Mouse (Mus musculus) midbrain, embryonic 14.5 days (tissue): ENCODE results near the gene Arid1b. TPM values are rescaled to one million over a fixed set of nuclear protein-coding genes. Genes with fewer than 3 reads are reported as not detected.

ENCODE experiments used
- ATAC-seq: fragments of 200-750 bp; cut with Nextera tagmentation; 2 replicates; pipeline ENCODE4 v1.8.0; 2017; ENCODE audit warnings: moderate number of reproducible peaks, moderate library complexity; ENCODE audit not compliant: low FRiP score, low TSS enrichment
- DNase-seq: peaks from one replicate; pipeline ENCODE4 v3.0.0-alpha.2; 2015
- H3K27ac ChIP-seq: fragments of 300-500 bp; sonication (generic); replicated peaks from 2 replicates; pipeline ENCODE4 v1.5.1; 2014; ENCODE audit warnings: mild to moderate bottlenecking, low read depth, low read length, moderate library complexity
- H3K27me3 ChIP-seq: fragments of 300-500 bp; sonication (generic); 2 replicates; pipeline ENCODE4 v1.6.1; 2014; ENCODE audit warnings: low read length, control low read depth, mixed read lengths; ENCODE audit not compliant: control insufficient read depth, insufficient read depth
- H3K36me3 ChIP-seq: fragments of 300-500 bp; sonication (generic); 2 replicates; pipeline ENCODE4 v1.6.1; 2014; ENCODE audit warnings: low read length, control low read depth; ENCODE audit not compliant: control insufficient read depth, insufficient read depth
- H3K4me1 ChIP-seq: fragments of 300-500 bp; sonication (generic); 2 replicates; pipeline ENCODE4 v1.6.1; 2014; ENCODE audit warnings: mild to moderate bottlenecking, antibody characterized with exemption, low read length, control low read depth; ENCODE audit not compliant: control insufficient read depth, insufficient read depth
- H3K4me2 ChIP-seq: fragments of 300-500 bp; sonication (generic); 2 replicates; pipeline ENCODE4 v1.6.1; 2014; ENCODE audit warnings: mild to moderate bottlenecking, low read length, moderate library complexity
- H3K4me3 ChIP-seq: fragments of 300-500 bp; sonication (generic); replicated peaks from 2 replicates; pipeline ENCODE4 v1.5.1; 2014; ENCODE audit warnings: low read depth, low read length
- H3K9ac ChIP-seq: fragments of 300-500 bp; sonication (generic); replicated peaks from 2 replicates; pipeline ENCODE4 v1.6.1; 2014; ENCODE audit warnings: mild to moderate bottlenecking, low read length, moderate library complexity
- H3K9me3 ChIP-seq: fragments of 300-500 bp; sonication (generic); 2 replicates; pipeline ENCODE4 v1.6.1; 2016; ENCODE audit warnings: low read length, control low read depth, mixed read lengths; ENCODE audit not compliant: control insufficient read depth
- WGBS: fragments of 180-500 bp; shearing (Covaris S2); extraction: QIAGEN DNeasy Blood & Tissue Kit; methylation state at CpG from one replicate; pipeline ENCODE4 v1.1.7; 2014; 5-methylcytosine and 5-hydroxymethylcytosine counted together
- polyA plus RNA-seq: library from polyadenylated mRNA; unstranded; fragments of >200 nt; fragmentation: Nextera tagmentation; extraction: Ambion mirVana; gene quantifications from 2 replicates; pipeline ENCODE4 v1.2.1, GENCODE M21; 2014

Gene Arid1b
- polyA plus RNA-seq, 1 experiment from 2014 or later, result 23.8 TPM

DNA sequence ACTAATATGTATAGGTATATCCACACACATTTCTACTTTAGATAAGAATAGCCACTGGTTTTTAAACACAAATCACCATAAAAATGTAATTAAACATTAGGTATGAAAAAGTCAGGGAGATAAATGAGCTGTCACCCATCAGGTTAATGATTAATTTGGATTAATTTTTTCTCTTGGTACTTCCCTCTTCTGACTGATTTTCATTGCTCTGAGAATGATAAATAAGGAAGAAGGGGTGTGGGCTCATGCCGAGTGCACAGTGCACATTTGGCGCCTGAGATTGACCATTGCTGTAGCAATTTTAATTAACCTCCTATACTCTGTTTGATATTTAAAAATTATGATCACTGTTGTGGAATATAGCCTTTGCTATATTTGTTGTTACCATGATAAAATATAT, 159.3 kb downstream of the Arid1b start:
- Histone ChIP-seq H3K4me2 (no peak overlapping the region), H3K9me3 (no peaks in the 10 kb centered on the region), H3K27ac (no peak overlapping the region), H3K36me3 (no peaks in the 10 kb centered on the region), H3K4me1 (peaks cover 8% of the 10 kb centered on the region; the same call in 1 of the 2 replicates), H3K4me3 (no peak overlapping the region), H3K27me3 (no peaks in the 10 kb centered on the region), H3K9ac (no peak overlapping the region)
- DNase-seq (no peak), ATAC-seq (no peak)
- WGBS, result 71% methylated on average over 2 of the region's 2 CpGs

GRCm38 (mm10) chr17:5154322-5154721, 160.2 kb downstream of the Arid1b start:
- H3K4me3 ChIP-seq, result no peak overlapping the region
- H3K27ac ChIP-seq, result no peak overlapping the region
- no peak overlapping the region for H3K9ac ChIP-seq
- DNase-seq, result no peak
- peaks cover 8% of the 10 kb centered on the region; the same call in 1 of the 2 replicates for H3K4me1 ChIP-seq
- 67% methylated on average over 6 of the region's 6 CpGs for WGBS
- no peak overlapping the region for H3K4me2 ChIP-seq
- no peaks in the 10 kb centered on the region for H3K36me3 ChIP-seq
- H3K9me3 ChIP-seq, result no peaks in the 10 kb centered on the region
- H3K27me3 ChIP-seq, result no peaks in the 10 kb centered on the region
- ATAC-seq, result no peak

GRCm38 (mm10) chr17:5157609-5158008, 163.5 kb downstream of the Arid1b start:
- Histone ChIP-seq H3K4me3 (no peak overlapping the region), H3K4me2 (no peak overlapping the region)

DNA sequence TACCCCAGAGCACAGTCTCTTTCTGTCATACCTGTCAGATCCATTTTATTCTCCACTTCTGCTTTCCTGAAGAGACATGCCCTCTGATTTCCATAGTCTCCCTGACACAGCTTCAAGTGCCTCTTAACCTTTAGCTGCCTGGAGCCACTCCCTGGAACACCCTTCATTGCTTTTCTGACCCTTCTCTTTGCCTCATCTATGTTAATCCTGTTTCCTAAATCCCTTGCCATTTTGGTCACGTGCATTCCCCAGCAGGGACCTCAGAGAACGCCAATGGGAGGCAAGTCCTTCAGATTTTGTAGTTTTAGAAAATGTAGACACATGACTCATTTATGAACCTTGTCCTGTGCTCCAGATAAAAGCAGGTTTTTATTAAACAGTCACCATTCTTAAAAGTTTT, 168.4 kb downstream of the Arid1b start:
- Histone ChIP-seq H3K27me3 (no peaks in the 10 kb centered on the region), H3K27ac (no peak overlapping the region), H3K4me2 (no peak overlapping the region), H3K36me3 (no peaks in the 10 kb centered on the region), H3K9ac (no peak overlapping the region), H3K4me3 (no peak overlapping the region), H3K4me1 (peaks cover 23% of the 10 kb centered on the region), H3K9me3 (no peaks in the 10 kb centered on the region)
- DNase-seq (peak; percentile 24), ATAC-seq (no peak)
- WGBS, result 9% methylated on average over 2 of the region's 2 CpGs

More at GRCm38 (mm10) chr17:5157609-5158008, 163.5 kb downstream of the Arid1b start:
- Histone ChIP-seq H3K4me1 (peaks cover 5% of the 10 kb centered on the region), H3K9me3 (no peaks in the 10 kb centered on the region), H3K27me3 (no peaks in the 10 kb centered on the region), H3K36me3 (no peaks in the 10 kb centered on the region), H3K9ac (no peak overlapping the region), H3K27ac (no peak overlapping the region)
- 88% methylated on average over 7 of the region's 7 CpGs for WGBS
- no peak for DNase-seq
- no peak for ATAC-seq

DNA sequence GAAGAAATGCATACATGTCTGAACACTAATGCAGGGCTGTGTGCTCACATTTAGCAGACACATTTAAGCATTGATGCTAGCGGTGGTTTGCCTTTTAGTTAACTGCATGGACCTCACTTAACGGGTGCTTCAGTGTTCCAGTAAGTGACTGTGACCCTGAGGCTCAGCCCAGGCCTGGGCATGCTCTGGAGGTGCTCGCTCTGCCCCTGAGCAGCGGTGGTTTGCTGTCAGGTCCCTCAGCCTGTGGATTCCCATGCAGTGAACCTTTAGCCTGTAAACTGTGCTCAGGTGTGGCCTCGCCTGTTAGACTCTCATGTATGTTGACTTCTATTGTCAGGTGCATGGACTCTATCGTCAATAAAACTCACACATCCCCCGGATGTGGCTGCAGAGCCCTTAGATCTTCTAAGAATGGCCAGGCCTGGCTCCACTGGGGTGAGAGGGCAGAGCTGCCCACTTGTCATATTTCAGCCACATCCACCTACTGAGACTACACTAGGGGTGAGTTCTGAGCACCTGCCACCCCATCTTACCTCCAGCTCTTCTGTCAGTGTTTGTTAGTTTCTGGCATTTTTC, 169.2 kb downstream of the Arid1b start:
- H3K9me3 ChIP-seq, result no peaks in the 10 kb centered on the region
- H3K4me3 ChIP-seq, result no peak overlapping the region
- ATAC-seq, result no peak
- H3K27ac ChIP-seq, result peak overlapping the region; percentile 52; the same call in 1 of the 2 replicates
- no peak for DNase-seq
- no peaks in the 10 kb centered on the region for H3K36me3 ChIP-seq
- H3K27me3 ChIP-seq, result no peaks in the 10 kb centered on the region
- H3K9ac ChIP-seq, result no peak overlapping the region
- no peak overlapping the region for H3K4me2 ChIP-seq
- 79% methylated on average over 7 of the region's 7 CpGs for WGBS
- peaks cover 26% of the 10 kb centered on the region for H3K4me1 ChIP-seq

- no peak for ATAC-seq
- Histone ChIP-seq H3K4me2 (no peak overlapping the region), H3K4me3 (no peak overlapping the region), H3K9me3 (no peaks in the 10 kb centered on the region), H3K27me3 (no peaks in the 10 kb centered on the region), H3K27ac (no peak overlapping the region), H3K36me3 (no peaks in the 10 kb centered on the region), H3K9ac (no peak overlapping the region), H3K4me1 (peaks cover 35% of the 10 kb centered on the region)
- DNase-seq, result no peak
- 80% methylated on average over 4 of the region's 4 CpGs for WGBS
These were observed 170.7 kb downstream of the Arid1b start for GRCm38 (mm10) chr17:5164794-5165193.

DNA sequence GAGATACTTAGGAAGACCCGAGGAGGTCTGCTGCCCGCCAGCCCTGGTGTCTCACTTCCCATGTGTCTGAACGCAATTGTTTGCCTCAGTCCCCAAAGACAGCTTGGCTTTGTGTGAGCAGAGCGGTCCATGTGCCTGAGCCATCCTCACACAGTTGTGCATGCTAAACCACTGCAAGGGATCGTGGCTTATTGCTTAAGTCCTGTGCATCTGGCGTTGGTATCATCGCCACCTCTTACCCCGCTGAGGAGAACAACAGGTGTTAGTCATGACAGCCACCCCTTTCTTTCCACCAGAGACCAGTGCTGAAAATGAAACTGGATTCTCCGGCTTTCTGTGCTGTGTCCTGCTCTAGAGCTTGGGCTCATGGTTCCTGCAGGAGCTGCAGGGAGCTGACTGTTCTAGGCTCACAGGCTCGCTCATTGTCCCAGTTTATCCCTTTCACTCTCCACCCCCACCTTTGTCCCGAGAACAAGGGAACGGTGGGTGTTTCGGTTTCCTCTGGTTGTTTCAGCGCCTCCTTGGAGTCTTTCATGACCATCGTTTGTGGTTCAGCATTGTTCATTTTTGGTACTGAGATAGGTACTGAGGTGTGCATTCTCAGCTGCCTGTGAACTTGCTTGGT, 171.2 kb downstream of the Arid1b start:
- Histone ChIP-seq H3K27me3 (no peaks in the 10 kb centered on the region), H3K4me3 (no peak overlapping the region), H3K27ac (no peak overlapping the region), H3K4me1 (peaks cover 38% of the 10 kb centered on the region), H3K4me2 (no peak overlapping the region), H3K9me3 (no peaks in the 10 kb centered on the region), H3K36me3 (no peaks in the 10 kb centered on the region), H3K9ac (no peak overlapping the region)
- ATAC-seq (no peak), DNase-seq (no peak)
- WGBS, result 44% methylated on average over 15 of the region's 15 CpGs

DNA sequence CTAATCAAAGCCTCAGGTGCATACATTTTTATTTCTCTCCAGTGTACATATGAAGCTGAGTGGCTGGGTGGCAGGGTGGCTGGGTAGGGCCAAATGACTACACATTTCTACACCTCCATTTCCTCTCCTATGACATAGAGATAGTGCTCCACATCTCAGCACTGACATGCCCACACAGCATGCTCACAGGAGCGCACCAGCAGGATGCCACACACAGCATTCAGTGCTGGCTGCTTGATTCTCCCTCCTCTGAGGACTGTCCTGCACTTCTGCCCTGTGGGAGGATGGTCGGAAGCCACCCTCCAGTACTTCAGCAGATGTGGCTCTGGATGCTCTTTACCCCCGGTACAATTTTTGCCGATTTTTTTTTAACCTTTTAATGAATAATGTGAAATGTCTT, 172.0 kb downstream of the Arid1b start:
- peaks cover 39% of the 10 kb centered on the region for H3K4me1 ChIP-seq
- no peak for DNase-seq

DNA sequence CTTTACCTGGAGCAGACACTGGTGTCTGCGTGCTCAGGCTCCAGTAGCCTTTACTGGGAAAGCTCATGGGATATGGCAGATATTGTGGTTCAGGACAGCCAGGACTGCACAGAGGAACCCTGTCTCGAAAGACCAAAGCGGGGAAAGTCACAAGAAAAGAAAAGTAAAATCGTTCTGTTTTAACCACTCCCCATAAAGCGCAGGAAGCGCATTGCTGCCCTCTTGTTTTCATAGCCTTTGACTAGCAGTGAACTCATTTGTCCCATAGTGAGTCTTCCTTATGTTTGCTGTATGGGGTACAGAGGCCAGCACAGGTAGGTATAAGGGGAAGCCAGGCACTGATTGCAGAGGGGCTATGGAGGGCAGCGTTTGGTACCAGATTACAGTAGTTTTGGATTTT, 173.9 kb downstream of the Arid1b start:
- H3K27me3 ChIP-seq, result no peaks in the 10 kb centered on the region
- H3K27ac ChIP-seq, result no peak overlapping the region
- no peaks in the 10 kb centered on the region for H3K9me3 ChIP-seq
- 88% methylated on average over 7 of the region's 7 CpGs for WGBS
- no peak overlapping the region for H3K4me3 ChIP-seq
- peaks cover 38% of the 10 kb centered on the region for H3K4me1 ChIP-seq
- DNase-seq (no peak), ATAC-seq (no peak)
- H3K9ac ChIP-seq, result no peak overlapping the region
- no peaks in the 10 kb centered on the region for H3K36me3 ChIP-seq
- H3K4me2 ChIP-seq, result no peak overlapping the region

More for the DNA sequence above, 172.0 kb downstream of the Arid1b start:
- no peaks in the 10 kb centered on the region for H3K36me3 ChIP-seq
- WGBS, result 75% methylated on average over 4 of the region's 4 CpGs
- H3K4me3 ChIP-seq, result no peak overlapping the region
- ATAC-seq, result no peak
- no peak overlapping the region for H3K27ac ChIP-seq
- no peak overlapping the region for H3K4me2 ChIP-seq
- no peaks in the 10 kb centered on the region for H3K9me3 ChIP-seq
- H3K27me3 ChIP-seq, result no peaks in the 10 kb centered on the region
- H3K9ac ChIP-seq, result no peak overlapping the region
